Mouse (Mus musculus) heart, postnatal 0 days (tissue): ENCODE measurements at regions not wholly inside any gene's neighbourhood (a gene's known extent, or its start where the extent isn't known, plus 50 kb on each side); places are given as distances from the start of the nearest gene placed in this dataset.

Experiments
- CTCF ChIP-seq: IDR thresholded peaks from 2 replicates; pipeline ENCODE4 v1.5.1; 2016; ENCODE audit warnings: antibody characterized with exemption, control low read depth, low read depth
- EP300 ChIP-seq: IDR thresholded peaks from 2 replicates; pipeline ENCODE4 v1.6.1; 2016; ENCODE audit warnings: antibody characterized with exemption, low read depth

- TF ChIP-seq CTCF = no peak
- no peak for TF ChIP-seq EP300
These were observed 162.9 kb upstream of the Nfe2l3 start for GRCm38 (mm10) chr6:51269617-51270016.
